Mouse (Mus musculus) neural tube, embryonic 15.5 days (tissue): ENCODE results near the gene Msl3. TPM values are rescaled to one million over a fixed set of nuclear protein-coding genes. Genes with fewer than 3 reads are reported as not detected.
A peak's percentile ranks its signal among the peaks of the same experiment; 100 is the strongest.

Source experiments
- ATAC-seq: fragments of 200-750 bp; cut with Nextera tagmentation; 2 replicates; pipeline ENCODE4 v1.8.0; 2017; ENCODE audit warnings: mild to moderate bottlenecking, moderate TSS enrichment, moderate library complexity; ENCODE audit not compliant: low FRiP score
- H3K27ac ChIP-seq: fragments of 300-500 bp; sonication (generic); replicated peaks from 2 replicates; pipeline ENCODE4 v1.5.1; 2015; ENCODE audit warnings: mild to moderate bottlenecking, inconsistent platforms
- H3K27me3 ChIP-seq: fragments of 300-500 bp; sonication (generic); replicated peaks from 2 replicates; pipeline ENCODE4 v1.6.1; 2015; ENCODE audit warnings: inconsistent platforms
- H3K36me3 ChIP-seq: fragments of 300-500 bp; sonication (generic); 2 replicates; pipeline ENCODE4 v1.6.1; 2015; ENCODE audit warnings: inconsistent platforms
- H3K4me1 ChIP-seq: fragments of 300-500 bp; sonication (generic); 2 replicates; pipeline ENCODE4 v1.6.1; 2015; ENCODE audit warnings: inconsistent platforms
- H3K4me2 ChIP-seq: fragments of 300-500 bp; sonication (generic); 2 replicates; pipeline ENCODE4 v1.6.1; 2015; ENCODE audit warnings: inconsistent platforms, mild to moderate bottlenecking, moderate library complexity
- H3K4me3 ChIP-seq: fragments of 300-500 bp; sonication (generic); replicated peaks from 2 replicates; pipeline ENCODE4 v1.5.1; 2015; ENCODE audit warnings: mild to moderate bottlenecking, inconsistent platforms
- H3K9ac ChIP-seq: fragments of 300-500 bp; sonication (generic); replicated peaks from 2 replicates; pipeline ENCODE4 v1.6.1; 2015; ENCODE audit warnings: mild to moderate bottlenecking, inconsistent platforms
- H3K9me3 ChIP-seq: fragments of 300-500 bp; sonication (generic); replicated peaks from 2 replicates; pipeline ENCODE4 v1.6.1; 2016; ENCODE audit warnings: inconsistent platforms
- WGBS: fragments of 180-500 bp; shearing (Covaris S2); methylation state at CpG from one replicate; pipeline ENCODE4 v1.1.7; 2015; ENCODE audit warnings: mixed read lengths; 5-methylcytosine and 5-hydroxymethylcytosine counted together
- polyA plus RNA-seq: library from polyadenylated mRNA; unstranded; fragments of >200 nt; fragmentation: Nextera tagmentation; extraction: Ambion mirVana; gene quantifications from 2 replicates; pipeline ENCODE4 v1.2.1, GENCODE M21; 2015

The Msl3 gene
- polyA plus RNA-seq, 1 experiment from 2014 or later = 18.3 TPM

DNA sequence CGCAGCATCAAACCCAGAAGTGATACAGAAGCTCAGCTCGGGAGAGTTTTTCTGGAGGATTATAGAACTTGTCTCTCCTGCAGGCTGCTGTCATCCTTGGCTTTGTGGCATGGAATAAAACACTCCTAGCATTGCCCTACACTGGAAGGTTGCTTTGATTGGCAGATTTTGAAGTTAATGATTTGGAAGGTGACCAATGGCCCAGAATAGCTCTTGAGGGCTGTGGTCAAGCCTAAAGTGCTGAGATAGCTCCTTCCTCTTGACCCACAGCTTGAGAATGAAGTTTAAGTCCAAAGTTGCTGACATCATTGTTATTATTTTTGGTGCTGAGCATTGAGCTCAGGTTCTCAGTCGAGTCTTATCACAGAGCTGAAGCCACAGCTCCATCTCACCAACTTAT lies 26.0 kb downstream of the Msl3 start:
- Histone ChIP-seq H3K4me3 (no peak overlapping the region), H3K9ac (no peak overlapping the region), H3K4me2 (no peak overlapping the region), H3K4me1 (no peaks in the 10 kb centered on the region), H3K9me3 (no peaks in the 10 kb centered on the region), H3K27me3 (0 out of 2 replicates have a peak, but pooled peaks cover 2% of the 10 kb centered on the region), H3K36me3 (peaks cover 6% of the 10 kb centered on the region; the same call in 1 of the 2 replicates), H3K27ac (no peak overlapping the region)
- 85% methylated on average over 3 of the region's 3 CpGs for WGBS
- ATAC-seq = no peak

- Histone ChIP-seq H3K36me3 (no peaks in the 10 kb centered on the region), H3K4me2 (no peak overlapping the region), H3K9me3 (no peaks in the 10 kb centered on the region), H3K27ac (no peak overlapping the region), H3K9ac (no peak overlapping the region), H3K27me3 (peaks cover 6% of the 10 kb centered on the region; the same call in 1 of the 2 replicates), H3K4me1 (no peaks in the 10 kb centered on the region), H3K4me3 (no peak overlapping the region)
- ATAC-seq = no peak
- 90% methylated on average over 1 of the region's 1 CpGs for WGBS
Observed at GRCm38 (mm10) chrX:168643451-168643850, 30.2 kb downstream of the Msl3 start.

- H3K27me3 ChIP-seq = peaks cover 10% of the 10 kb centered on the region; the same call in 1 of the 2 replicates
Observed at GRCm38 (mm10) chrX:168639556-168640356, 33.9 kb downstream of the Msl3 start.

More at GRCm38 (mm10) chrX:168639556-168640356, 33.9 kb downstream of the Msl3 start:
- ATAC-seq = peak; percentile 31; the same call in 1 of the 2 replicates
- Histone ChIP-seq H3K9me3 (no peaks in the 10 kb centered on the region), H3K9ac (no peak overlapping the region; the same call in 1 of the 2 replicates), H3K27ac (no peak overlapping the region), H3K36me3 (no peaks in the 10 kb centered on the region), H3K4me3 (peak overlapping the region; percentile 30), H3K4me1 (no peaks in the 10 kb centered on the region), H3K4me2 (peak overlapping the region; percentile 52)
- WGBS = 23% methylated on average over 11 of the region's 11 CpGs

Other genes starting within 250 kb of the Msl3 start
- 1.3 and 1.5 TPM in 2 replicates for gene Frmpd4, start 96.7 kb downstream of the Msl3 start, polyA plus RNA-seq
- gene Arhgap6, start 121.2 kb upstream of the Msl3 start, polyA plus RNA-seq = 2.6 and 3.8 TPM in 2 replicates